Mouse (Mus musculus) cortical plate, adult 2 months (tissue): ENCODE results near the gene Lamc1.
"Not testable (repeated sequence)": the region's sequence is repeated elsewhere in the genome, so short reads cannot be mapped to it uniquely, and the experiment has no call there.

Source experiments
- CTCF ChIP-seq: fragments of 200-500 bp; IDR thresholded peaks from 2 replicates; pipeline ENCODE4 v1.5.1; 2011; ENCODE audit warnings: mild to moderate bottlenecking, control low read depth, low read length; ENCODE audit not compliant: insufficient read depth; ENCODE audit errors: extremely low read depth
- POLR2A ChIP-seq: fragments of 200-500 bp; IDR thresholded peaks from 2 replicates; pipeline ENCODE4 v1.6.1; 2011; ENCODE audit warnings: mild to moderate bottlenecking, low read length, control low read depth; ENCODE audit not compliant: insufficient read depth; ENCODE audit errors: extremely low read depth

DNA sequence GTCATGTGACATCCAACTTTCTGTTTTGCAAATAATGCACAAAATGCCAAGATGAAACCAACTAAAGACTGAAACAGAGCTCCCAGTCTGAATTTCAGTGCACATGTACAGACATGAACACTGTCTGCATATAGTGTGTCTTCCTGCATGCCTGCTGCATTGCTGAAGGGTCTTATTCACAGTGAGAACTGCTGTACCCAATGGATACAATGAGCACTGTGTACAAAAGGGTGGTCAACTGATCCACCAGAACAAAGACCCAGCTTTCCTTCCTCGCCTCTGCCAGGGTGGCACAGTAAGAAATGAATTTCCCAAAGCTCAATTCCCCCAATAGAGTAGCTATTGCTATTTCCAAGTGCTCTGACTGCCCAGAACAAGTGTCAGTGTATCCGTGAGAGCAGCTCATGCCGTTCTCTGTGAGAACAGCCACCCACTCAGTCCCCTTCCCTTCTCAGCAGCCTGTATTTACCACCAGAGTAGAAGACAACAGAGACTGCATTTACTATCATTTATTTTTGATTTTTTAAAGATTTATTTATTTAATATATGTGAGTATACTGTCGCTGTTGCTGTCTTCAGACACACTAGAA is 34.7 kb downstream of the Lamc1 start:
- TF ChIP-seq POLR2A, CTCF: not testable (repeated sequence)
